Mouse (Mus musculus) kidney, adult 8-10 months (tissue): ENCODE measurements around the gene Pabpc1l.
A peak's percentile ranks its signal among the peaks of the same experiment; 100 is the strongest.
"Not testable (repeated sequence)": the region's sequence is repeated elsewhere in the genome, so short reads cannot be mapped to it uniquely, and the experiment has no call there.

Experiments
- DNase-seq, 2 experiments: peaks; one replicate each; pipeline ENCODE4 v3.0.0; 2022

The Pabpc1l gene

GRCm38 (mm10) chr2:164038407-164039028 is 13.3 kb downstream of the Pabpc1l start:
- no peak for DNase-seq

DNA sequence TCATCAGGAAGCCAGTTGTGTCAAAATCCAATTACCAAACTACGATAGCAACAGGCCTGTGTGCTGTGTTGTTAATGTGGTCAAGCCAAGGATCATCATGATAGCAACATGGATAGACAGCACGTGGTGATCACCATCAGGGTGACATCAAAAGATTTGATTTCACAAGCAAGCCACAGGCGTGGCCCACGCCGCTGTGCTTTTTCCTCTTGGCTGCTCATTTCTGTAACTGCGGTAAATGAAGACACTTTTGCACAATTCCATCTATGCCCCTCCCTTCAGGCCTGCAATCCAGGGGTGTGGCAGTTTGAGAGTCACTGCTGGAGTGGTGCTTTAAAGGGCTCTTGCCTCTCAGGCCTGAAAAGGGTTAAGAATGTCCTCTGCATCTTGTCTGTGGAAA is 15.7 kb downstream of the Pabpc1l start:
- no peak for DNase-seq

GRCm38 (mm10) chr2:164041523-164041922 is 16.3 kb downstream of the Pabpc1l start:
- DNase-seq: no peak

- DNase-seq: peak; percentile 38 to 49
Measured at GRCm38 (mm10) chr2:164047197-164047690, 22.0 kb downstream of the Pabpc1l start.

- peak in 1 of 2 experiments; percentile 8 for DNase-seq
Measured at GRCm38 (mm10) chr2:164053767-164054166, 28.5 kb downstream of the Pabpc1l start.

- DNase-seq: no peak
Measured at GRCm38 (mm10) chr2:164054671-164055070, 29.4 kb downstream of the Pabpc1l start.

DNA sequence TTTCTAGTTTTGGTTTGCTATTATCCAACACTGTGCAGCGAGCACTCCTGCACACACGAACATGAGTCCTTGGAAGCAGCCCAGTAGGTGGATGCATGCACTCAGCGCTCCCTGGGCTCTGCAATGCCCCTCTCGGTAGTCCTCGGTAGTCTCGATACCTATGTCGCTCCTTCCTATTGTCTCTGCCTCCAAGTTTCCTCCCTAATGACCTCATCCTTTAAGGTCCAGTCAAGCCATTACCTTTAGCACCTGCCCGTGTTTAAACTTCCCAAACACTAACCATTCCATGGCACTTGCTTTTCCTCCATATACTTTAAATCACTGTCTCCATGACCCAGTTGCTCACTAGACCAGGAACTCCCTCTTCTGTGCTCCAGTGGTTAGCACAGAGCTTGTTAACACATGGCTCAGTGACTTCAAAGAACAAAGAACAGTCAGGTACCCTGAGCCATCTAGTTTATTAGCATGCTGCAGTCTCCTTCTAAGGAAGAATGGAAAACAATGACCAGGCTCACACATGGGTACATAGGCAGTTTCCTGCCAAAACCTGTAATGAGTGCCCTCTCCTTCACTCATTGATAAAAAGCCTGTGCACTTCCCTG is 34.5 kb downstream of the Pabpc1l start:
- peak; percentile 17 to 37 for DNase-seq

DNA sequence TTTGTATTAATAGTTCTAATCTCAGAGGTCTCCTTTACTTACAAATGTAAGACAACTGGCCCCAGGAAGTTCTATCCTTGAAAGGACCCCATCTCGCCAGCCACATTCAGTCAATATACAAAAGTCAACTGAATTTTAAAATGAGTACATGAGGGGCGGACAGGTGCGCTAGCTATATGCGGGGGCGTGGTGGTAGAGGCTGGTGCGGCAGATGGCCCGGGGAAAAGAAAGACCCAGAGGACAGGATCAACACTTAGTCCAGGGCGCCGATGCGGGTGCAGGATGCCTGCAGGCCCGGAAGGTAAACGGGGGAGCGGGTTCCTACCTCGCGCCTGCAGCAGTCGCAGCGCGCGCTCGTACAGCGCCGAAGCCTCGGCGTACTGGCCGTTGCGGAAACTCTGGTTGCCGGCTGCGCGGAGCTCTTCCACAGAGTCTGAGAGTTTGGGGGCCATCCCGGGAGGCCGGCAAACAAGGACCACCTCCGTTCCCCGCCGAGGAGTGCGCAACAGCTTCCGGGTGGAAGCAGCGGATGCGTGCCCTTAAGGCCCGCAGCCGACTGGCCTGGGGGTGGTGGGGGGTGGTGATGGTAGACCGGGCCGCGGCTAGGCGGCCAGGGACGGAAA is 45.0 kb downstream of the Pabpc1l start, which contains the start of gene Stk4:
TSS of gene Stk4 (plus strand) at position 181 of the 623 bp plus-strand sequence.
- peak in 1 of 2 experiments; percentile 22 for DNase-seq

DNA sequence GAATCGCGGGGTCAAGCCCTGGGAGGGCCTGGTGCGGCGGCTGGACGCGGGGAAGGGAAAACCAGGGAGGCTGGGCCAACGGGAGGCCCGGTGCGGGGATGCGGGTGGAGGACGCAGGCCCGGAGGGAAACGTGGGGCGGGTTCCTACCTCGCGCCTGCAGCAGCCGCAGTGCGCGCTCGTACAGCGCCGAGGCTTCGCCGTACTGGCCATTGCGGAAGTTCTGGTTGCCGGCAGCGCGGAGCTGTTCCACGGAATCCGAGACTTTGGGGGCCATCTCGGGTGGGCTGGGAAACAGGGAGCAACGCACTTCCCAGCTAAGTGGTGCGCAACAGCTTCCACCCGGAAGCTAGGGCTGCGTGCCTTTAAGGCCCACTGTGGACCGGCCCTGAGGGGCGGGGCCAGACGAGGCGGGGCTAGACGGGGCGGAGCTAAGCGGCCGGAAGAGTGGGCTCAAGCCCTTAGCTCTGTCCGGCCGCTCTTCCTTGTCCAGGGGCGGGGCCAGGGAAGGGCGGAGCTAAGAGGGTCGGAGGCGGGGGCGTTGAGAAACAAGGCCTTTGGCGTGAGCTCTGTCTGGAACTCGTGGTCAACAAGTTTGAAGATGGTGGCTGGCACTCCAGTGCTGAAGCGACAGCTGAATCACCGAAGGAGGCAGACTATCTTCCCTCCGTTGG is 45.7 kb downstream of the Pabpc1l start, which contains the start of gene Tomm34:
TSS of gene Tomm34 (minus strand) at position 405 of the 672 bp plus-strand sequence.
- peak; percentile 96 to 97 for DNase-seq

DNA sequence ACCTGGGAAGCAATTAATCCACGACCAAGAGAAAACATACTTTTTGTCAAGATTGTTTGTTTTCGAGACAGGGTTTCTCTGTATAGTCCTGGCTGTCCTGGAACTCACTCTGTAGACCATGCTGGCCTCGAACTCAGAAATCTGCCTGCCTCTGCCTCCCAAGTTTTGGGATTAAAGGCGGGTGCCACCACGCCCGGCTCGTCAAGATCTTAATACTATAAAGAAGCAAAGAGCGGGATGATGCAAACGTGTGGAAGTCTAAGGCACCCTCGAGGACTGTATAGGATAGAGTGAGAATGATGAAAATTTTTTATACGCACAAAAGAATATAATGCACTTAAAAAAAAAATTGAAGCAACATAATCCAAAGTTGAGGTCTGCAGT is 46.2 kb downstream of the Pabpc1l start:
- DNase-seq: not testable (repeated sequence)

DNA sequence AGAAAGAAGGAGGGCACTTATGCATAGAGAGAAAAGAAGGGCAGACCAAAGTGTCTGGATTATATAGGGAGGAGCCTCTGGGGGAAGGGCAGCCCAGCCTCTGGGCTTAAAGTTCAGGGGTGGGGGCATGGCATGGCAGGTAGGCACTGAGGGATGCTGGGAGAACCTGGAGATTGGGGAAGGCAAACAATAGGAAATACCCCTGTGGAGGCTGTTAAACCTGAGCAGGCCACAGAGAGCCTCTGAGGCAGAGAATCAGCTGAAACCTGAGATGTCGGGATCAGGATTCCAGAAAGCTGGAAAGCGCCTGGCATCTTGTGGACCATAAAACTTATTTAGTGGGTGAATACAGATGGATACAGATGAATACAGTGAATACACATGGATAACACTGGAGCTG is 46.9 kb downstream of the Pabpc1l start:
- DNase-seq: no peak

DNA sequence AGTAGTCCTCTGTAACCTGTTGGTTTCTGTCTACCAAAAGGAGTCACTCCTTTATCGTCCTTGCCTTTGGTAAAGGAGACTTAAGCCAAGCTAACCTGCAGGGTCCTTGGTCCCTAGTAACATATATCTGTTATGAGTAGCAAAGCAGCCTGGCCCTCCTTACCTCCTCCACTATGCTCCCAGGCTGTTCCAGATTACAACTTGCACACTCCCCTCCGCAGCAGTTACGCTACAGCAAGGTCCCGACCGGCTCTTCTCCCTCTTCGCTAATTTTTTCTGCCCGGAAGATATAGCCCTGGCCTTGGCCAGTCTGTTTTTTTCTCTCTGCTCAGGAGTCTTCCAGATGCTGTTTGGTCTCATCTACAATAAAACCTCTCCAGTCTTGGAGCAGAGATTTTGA is 47.9 kb downstream of the Pabpc1l start:
- DNase-seq: no peak

DNA sequence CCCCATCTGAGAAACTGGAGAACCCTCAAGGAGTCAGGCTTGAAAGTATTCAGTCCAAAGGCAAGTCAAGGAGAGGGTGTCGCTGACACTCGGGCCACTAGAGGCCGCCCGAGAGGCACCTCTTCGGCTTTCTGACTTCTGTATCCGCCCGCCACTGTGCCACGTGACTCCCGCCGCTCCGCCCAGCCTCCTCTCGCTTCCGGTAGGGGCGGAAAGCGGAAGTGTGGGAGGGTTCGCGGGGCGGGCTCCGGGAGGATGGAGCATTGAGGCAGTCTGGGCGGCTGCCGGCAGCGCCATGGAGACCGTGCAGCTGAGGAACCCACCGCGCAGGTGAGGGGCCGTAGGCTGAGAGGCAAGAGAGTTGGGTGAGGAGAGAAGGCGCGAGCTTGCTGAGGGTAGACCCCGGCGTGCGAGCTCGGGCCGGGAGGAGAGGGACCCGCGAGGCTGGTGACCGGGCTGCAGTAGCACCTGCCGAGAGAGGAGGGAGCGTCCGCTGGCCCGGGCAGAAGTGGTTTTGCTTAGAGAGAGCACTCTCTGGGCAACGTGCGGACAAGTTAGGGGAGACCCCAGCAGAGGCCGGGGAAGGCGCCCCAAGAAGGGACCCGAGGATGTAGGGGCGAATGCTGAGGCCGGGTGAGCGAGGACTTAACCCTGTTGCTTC is 48.8 kb downstream of the Pabpc1l start:
- peak; percentile 98 to 99 for DNase-seq

DNA sequence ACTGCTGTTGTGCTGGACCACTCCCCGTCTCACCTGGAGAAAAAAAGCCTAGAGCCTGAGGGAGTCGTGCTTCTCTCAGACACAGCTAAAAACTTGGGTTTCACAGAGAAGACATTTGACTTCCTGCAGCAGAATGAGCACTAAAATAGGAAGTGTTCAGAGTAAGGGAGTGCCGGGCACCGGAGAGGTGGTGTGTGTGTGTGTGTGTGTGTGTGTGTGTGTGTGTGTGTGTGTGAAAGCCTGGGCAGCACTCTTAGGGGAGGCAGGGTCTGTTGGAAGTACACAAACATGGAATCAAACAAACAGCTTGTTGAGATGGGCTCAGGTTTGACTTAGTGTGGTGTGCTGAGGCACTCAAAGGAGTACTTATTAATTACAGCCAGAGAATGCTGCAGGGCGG is 49.8 kb downstream of the Pabpc1l start:
- no peak for DNase-seq

DNA sequence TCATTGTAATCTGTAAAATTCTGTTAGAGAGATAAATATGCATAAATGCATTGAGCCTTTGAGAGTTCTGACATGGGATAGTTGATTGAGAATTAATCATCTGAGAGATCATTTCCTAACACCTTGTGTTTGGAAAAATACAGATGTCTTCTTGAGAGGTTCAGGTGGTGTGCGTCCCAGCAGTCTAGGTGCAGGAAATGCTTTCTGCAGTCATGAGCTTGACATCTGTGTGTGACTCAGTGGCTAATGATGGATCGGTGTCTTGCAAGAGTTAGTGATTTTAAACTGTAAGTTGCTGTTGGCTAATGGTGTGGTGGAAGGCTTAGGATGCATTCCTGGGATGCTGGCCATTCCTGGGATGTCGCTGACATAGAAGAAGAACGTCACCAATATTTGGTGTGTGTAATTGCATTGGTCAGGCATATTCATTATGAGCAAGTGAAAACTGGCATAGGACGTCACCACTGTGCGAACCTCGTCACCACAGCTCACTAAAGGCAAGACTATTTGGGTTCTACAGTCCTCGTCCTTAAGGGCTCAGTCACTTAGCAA is 51.7 kb downstream of the Pabpc1l start:
- DNase-seq: no peak

GRCm38 (mm10) chr2:164077875-164078274 is 52.6 kb downstream of the Pabpc1l start:
- DNase-seq: no peak

DNA sequence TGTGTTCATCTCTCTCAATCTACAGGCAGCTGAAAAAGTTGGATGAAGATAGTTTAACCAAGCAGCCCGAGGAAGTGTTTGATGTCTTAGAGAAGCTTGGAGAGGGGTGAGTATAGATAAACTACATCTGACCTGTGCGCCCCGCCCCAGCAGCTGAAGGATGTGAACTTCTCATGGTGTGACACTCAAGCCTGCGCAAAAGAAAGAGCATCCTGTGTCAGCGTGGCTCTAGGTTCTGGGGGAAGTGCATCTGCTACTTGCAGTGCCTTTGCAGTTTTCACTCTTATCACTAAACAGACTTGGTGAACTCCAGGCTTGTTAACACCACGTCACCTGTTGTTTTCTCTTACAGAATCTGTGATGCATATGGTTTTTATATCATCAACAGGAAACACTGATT is 54.2 kb downstream of the Pabpc1l start:
- no peak for DNase-seq

DNA sequence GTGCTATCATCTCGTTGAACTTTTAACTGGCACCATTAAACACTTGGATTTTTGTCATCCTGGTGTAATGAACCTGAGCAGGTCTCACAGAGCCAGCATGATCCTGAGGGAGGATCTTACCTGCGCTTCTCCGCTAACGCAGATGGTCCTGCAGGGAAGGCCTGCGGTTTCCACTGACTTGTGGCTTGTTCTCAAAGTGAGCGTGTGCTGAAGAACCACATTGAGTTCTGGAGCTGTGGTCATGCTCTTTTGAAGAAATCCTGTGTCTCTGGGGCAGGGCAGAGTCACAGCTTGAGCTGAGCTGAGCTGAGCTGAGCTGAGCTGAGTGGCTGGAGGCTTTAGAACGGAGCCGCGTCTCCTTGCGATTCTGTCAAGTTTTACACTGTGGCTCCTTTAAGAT is 56.3 kb downstream of the Pabpc1l start:
- DNase-seq: no peak

DNA sequence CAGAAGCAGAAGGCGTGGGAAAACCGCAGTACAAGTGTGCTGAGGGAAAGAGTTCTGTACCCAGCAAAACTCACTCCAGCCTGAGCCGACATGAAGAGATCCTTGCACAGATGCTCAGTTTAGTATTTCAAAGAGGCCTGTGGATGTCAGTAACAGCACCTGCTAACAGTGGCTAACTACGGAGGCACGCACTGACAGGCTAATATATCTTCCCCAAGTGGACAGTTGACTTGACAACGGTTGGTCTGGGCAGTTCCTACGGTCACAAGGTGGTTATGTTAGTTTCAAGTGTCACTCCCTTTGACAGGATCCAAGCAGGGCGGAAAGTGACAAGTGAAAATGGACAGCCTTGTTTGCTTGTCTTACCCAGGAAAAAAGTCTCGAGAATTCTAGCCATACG is 56.9 kb downstream of the Pabpc1l start:
- DNase-seq: no peak

GRCm38 (mm10) chr2:164083609-164084341 is 58.5 kb downstream of the Pabpc1l start:
- DNase-seq: peak in 1 of 2 experiments; percentile 15

GRCm38 (mm10) chr2:164084342-164084700 is 59.1 kb downstream of the Pabpc1l start:
- DNase-seq: no peak
